Mouse (Mus musculus): Measurements from ENCODE around the gene Lsp1. TPM values are rescaled to one million over a fixed set of nuclear protein-coding genes. Genes with fewer than 3 reads are reported as not detected.

The Lsp1 gene
- 1 to 10 TPM; 3.6 to 5.0 TPM for total RNA-seq (2021)
- long read RNA-seq, partial matches to known transcripts = 2 of 4 reads
- long read RNA-seq, other reads (novel, unspliced or antisense) = 2 of 4 reads

DNA sequence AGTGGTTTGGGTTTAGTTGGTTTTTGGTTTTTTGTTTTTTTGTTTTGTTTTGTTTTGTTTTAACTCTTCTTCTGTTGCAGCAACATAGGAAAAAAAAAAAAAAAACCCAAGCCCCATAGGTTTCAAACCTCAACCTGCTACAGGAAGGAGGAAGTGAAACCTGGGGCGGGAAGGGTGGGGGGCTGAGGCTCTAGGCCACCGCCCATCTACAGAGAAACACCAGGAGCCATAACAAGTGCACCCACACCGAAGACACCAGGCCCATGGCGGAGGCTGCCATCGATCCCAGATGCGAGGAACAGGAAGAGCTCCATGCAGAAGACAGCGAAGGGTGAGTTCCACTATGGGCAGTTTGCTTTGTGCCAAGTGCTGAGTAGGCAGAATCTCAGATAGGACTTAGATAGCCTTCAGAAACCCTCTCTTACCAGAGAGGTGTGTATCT lies at the start of gene Lsp1:
Lsp1 (plus strand) TSS at position 174 of the 442 bp plus-strand sequence.
- no peak for DNase-seq (ENCODE audit: low spot score in 2 of 2)

DNA sequence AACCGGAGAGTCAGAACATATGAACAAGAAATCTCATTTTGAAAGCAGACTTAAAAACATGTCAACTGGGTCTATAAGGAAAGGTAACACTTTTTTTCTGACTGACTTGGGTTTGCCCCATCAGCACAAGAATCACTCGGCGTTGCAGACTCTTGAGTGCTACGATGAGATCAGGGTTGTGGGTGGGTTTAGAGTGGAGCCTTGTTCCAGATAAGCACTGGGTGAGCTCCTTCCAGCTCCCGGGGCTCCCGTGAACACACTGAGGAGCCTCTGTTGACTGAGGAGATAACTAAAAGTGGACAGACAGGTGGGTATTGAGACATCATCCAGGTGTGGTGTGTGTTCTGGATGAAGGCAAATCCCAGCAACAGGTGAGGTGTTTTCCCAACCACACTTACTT lies 47.3 kb upstream of the Lsp1 start:
- DNase-seq (ENCODE audit: low spot score in 2 of 2) = no peak

DNA sequence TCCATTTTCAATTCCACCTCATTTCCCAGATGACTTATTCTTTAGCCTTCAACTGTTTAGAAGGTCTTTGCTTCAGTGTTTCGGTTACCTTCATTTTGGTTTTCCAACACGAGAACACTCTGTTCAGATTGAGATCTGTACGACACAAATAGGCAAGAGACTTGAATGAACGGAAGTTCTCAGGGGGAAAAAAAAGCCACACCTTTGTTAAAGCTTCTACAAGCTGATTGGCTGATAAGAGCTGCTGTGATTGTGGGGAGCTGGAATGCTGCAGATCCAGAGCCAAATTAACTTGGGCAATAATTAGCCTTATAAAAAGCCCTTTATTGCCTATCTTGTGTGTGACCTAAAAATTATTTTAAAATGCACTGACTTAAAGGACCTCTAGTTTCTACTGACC lies 45.3 kb upstream of the Lsp1 start:
- DNase-seq (ENCODE audit: low spot score in 2 of 2) = no peak

DNA sequence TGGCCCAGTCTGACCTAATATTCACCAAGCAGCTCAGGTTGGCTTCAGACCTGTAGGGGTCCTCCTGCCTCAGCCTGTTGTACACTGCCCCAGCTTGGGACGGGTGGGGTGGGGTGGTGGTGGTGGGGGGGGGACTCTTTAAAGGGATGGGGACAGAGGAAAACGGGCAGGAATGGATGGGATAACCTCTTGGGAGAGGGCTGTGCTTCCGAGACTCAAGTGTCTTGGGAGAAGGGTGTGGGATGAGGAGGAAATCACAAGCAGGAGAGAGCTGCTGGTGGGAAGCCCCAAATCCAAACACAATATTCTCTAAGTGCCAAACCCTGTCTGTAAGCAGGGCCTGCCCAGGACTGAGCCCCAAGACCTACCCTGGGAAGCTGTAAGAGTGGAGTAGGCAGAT lies 44.4 kb upstream of the Lsp1 start:
- no peak for DNase-seq (ENCODE audit: low spot score in 2 of 2)

DNA sequence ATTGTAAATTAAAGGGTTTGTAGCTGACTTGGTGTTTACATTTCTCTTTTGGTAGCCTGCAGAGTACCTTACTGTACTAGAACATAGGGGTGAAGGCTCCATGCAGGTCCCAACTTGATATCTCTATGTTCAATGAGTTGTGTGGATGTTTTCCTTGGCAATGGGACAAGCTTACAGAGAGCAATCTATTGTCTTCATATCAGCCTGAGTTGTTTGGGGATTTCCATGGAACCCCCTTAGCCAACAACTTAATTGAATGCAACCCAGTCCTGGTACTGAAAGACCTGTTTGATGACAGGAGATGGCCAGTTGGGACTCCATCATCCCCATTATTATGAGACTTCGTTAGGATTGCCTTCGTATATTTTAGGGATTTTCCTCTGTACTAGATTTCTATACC lies 42.6 kb upstream of the Lsp1 start:
- no peak for DNase-seq (ENCODE audit: low spot score in 2 of 2)

DNA sequence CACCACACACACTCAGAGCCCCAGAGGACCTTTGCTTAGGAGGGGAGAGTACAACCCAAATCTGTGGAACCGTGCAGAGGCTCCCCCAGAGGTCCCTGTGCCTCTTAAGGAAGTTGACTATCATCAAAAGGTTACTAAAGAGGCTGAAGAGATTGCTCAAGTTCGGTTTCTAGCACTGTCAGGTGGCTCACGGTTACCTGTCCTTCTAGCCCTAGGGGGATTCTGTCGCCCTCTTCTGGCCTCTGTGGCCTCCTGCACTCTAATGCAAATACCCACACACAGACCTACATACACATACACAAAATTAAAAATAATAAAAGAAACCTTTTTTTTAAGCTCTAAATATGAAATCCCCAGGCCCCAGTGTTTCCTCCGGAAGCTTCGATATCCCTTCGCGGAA lies 41.9 kb upstream of the Lsp1 start:
- DNase-seq (ENCODE audit: low spot score in 2 of 2) = no peak

DNA sequence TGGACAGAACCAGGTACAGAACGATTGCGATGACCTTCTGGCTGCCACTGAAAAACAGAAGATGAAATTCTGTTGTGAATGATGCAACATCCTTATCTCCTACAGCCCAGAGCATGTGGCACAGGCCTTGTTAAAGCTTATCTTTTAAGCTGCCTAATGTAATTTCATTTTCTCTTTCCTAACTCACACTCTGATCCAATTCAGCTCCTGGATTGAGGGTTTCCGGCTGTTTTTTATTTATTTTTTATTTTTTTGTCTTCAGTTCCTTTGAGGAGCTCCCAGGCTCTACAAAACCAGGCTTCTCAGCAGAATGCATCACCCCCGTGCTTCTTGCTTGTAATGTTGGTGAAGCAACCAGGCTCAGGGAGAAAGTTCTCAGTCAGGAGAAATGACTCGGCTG lies 40.7 kb upstream of the Lsp1 start:
- DNase-seq (ENCODE audit: low spot score in 2 of 2) = no peak

DNA sequence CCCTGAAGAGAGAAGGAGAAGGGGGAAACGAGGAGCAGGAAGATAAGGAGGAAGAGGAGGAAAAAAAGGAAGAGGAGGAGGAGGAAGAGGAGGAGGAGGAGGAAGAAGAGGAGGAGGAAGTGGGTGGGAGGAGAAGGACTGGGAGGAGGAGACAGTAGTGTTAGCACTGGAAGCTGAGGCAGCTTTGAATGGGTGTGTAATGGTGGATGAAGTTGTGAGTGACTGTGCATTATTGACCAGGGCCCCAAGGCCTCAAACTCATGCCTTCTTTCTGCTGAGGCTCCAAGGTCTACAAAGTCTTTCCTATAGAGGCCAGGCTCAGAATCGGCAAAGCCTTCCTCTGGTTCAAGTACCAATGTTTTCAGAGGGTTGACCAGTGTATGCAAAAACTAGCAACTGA lies 38.8 kb upstream of the Lsp1 start:
- DNase-seq (ENCODE audit: low spot score in 2 of 2) = no peak

DNA sequence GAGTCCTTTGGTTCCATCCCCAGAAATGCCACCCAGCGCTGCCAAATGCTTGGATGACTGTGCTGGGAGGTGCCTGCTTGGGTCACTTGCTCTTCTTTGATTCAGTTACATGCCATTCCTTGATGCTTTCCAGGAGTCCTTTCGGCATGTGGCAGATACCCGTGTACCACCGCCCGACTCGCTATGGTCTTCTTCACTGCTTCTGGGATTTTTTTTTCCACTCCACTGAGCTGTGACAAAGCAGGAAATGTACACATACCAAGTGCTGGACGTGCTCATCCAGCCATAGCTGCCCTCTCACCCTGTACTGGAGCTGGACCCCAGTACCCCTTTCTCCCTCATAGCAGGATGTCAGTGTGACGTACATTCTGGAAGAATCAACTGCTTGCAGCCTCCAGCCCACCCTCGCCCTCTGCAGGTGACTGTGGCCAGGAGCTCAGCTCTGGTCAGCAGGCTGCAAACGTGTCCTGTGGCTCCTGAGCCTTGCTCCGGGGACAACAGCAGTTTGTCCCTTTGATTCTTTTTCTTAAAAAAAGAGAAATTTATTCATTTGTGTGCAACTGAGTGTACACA lies 34.9 kb upstream of the Lsp1 start:
- no peak for DNase-seq (ENCODE audit: low spot score in 2 of 2)

DNA sequence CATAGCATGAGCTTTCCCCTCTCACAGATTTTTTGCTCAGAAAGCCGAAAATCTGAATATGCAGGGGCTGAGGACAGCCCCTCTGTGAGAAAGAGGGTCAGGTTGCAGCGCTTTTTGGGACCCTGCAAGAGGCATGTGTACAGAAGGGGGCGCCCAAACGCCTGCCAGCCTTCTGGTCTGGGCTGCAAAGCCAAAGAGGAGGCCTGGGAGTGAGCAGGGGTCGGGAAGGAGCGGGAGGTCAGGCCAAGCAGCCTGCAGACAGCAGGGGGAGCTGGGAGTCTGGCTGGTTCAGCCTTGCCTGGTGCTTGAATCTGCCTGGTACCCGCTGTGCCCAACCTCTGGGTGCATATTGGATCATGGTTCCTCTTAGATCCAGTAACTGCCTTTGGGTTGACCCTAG lies 32.4 kb upstream of the Lsp1 start:
- DNase-seq (ENCODE audit: low spot score in 2 of 2) = peak; percentile 52 to 54

DNA sequence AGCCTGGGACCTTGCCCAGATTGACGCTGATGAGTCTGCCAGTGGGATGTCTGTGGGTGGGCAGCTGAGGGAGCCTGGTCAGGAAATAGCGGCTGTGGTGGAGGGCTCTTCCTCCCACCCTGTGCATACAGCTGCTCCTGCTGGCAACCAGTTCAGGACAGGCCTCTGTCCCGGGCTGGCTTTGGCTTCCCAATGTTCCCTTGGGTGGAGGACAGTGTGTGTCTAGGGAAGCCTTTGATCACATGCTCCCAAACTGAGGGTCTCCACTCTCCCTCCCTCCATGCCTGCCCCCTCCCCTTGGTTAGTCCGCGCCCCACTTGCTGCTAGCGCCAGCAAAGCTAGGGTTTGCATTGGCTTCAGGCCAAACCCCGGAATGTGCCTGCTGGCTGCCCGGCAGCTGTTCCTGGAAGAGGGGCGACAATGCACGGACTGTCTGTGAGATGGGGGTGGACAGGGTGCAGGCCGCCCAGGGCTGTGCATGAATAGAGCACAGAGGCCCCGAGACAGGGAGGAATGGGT lies 30.4 kb upstream of the Lsp1 start:
- DNase-seq (ENCODE audit: low spot score in 2 of 2) = peak; percentile 71 to 74

DNA sequence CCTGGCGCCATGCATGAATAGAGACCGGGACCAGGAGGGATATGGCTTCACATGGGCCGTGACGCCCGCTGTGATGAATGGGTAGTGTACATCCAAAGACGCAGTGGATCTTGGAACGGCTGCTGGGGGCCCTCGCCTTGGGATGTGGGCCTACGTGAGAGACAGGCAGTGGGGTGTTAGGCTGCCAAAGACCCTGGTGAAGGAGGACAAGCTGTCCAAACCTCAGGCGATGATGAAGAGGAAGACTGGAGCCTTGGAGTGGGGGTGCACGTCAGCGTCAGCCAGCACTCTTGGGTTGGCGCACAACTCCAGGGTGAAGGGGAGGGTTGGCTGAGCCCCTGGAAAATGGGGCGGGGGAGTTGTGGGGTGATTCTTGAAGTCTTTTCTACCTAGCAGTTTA lies 29.5 kb upstream of the Lsp1 start:
- DNase-seq (ENCODE audit: low spot score in 2 of 2) = no peak

DNA sequence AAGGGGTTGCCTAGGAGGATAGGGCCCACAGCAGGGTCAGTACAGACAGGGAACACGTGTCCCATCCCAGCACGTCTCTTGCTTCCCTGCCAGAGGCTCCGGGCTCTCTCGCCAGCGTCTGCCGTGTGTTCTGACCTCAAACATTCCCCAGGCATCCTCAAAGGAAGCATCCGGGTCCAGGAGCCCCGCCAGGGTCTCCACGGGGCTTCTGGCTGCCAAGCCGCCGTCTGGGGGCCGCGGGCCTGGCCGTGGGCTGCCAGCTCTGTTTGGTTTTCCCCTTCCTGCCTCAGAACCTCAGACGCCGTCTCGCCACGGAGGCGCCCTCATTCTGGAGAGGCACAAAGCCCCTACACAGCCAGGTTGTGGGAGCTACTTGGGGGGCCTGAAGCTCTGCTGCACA lies 27.0 kb upstream of the Lsp1 start:
- DNase-seq (ENCODE audit: low spot score in 2 of 2) = no peak

DNA sequence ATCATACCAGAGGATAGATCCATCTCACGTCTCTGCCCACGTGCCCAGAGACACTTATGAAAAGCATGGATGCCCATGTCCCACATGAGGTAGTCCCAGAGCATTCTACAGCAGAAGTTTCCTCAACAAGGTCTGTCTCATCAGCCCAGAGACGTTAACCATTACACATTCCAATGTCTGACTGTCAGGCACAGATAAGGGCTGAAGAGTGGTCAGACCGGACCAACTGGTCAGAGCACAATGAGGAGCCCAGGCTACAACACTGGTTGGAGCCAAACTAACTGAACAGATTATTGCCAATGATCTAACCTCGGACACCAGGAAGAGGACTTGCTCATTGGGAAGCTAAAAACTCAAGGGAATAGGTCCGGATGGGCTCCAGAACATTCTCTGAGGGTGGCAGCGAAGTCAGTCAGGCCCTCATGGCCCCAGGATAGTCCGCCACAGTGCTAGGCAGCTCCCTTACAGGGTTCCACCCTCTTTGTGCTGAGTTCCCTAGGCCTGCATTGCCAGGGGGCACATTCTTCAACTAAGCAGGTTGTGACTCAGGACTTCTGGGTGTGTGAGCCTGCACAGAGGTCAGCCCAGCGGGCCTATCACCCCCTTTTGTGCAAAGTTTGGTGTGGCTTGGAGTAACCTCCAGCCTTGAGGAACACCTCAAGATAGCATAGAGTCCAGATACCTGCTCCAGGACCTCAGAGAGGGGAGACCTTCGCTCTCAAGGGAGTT lies 26.3 kb upstream of the Lsp1 start, which contains the start of gene Syt8:
Syt8 (plus strand) TSS at position 714 of the 729 bp plus-strand sequence.
- DNase-seq (ENCODE audit: low spot score in 2 of 2) = no peak

DNA sequence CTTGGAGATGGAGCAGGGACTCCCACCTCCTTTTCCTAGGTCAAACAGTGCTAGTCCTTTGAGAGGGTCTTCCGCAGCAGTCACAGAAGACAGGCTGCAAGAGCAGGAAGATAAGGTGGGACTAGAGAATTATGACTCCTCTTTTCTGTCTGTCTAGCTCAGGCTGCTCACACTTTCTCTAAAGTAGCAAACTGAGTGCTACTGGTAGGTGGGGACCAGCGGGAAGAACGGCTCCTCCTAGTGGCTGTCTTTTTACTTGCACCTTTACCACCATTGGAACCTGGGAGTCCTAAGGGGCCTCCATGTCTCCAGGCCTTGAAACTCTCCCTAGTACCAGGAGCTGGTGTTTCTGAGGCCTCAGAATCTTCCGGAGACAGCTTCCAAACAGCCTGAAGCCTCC lies 25.1 kb upstream of the Lsp1 start:
- DNase-seq (ENCODE audit: low spot score in 2 of 2) = peak; percentile 71 to 75

DNA sequence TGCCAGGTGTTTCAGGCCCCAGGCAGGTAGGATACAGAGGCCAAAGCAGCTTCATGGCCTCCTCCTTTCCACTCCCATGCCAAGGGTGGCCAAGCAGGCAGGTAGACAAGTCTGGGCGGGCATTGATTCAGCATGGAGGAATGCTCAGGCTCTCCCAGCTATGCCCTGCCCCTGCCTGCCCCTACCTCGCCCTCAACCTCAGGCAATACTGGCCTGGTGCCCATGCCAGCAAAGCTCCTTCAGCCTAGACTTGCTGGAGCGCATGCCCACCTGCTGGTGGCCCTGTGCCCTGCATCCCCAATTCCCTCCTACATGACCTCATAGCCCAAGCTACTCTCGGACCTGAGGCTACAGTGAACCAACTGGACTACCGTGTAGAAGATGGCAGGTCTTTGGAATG lies 23.3 kb upstream of the Lsp1 start:
- no peak for DNase-seq (ENCODE audit: low spot score in 2 of 2)

DNA sequence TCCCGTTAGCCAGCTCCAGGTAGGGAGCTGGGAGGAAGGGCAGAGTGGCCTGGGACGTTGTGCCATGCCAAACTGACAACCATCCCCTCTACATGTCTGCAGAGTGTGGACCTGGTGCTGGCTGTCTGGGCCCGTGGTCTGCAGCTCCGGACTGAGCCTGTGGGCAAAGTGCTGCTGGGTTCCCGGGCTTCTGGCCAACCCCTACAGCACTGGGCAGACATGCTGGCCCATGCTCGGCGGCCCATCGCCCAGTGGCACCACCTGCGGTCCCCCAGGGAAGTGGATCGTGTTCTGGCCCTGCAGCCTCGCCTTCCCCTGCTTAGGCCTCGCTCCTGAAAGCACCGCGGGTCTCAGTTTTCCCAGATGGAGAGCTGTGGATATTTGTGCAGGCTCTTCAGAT lies 20.6 kb upstream of the Lsp1 start:
- DNase-seq (ENCODE audit: low spot score in 2 of 2) = no peak

DNA sequence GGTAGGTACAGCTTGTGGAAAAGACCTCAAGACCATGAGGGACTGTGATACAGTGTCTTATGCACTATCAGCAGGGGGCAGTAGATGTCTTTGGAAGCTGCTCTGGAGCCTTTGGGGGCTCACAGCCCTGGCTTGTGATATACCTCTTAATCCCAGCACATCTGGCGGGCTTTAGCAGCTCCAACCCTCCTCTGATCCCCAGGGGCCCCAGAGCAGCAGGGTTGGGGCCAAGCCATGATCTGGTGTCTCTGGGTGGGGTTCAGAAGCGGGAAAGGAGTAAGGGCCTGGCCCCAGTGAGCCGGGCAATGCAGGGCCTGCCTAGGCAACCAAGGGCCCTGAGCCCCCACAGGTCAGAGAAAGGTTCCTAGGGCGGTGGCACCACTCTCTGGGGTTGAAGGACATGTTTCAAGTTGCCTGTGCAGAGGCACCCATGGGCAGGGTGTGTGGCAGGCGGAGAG lies 19.9 kb upstream of the Lsp1 start:
- DNase-seq (ENCODE audit: low spot score in 2 of 2) = peak; percentile 55 to 69

DNA sequence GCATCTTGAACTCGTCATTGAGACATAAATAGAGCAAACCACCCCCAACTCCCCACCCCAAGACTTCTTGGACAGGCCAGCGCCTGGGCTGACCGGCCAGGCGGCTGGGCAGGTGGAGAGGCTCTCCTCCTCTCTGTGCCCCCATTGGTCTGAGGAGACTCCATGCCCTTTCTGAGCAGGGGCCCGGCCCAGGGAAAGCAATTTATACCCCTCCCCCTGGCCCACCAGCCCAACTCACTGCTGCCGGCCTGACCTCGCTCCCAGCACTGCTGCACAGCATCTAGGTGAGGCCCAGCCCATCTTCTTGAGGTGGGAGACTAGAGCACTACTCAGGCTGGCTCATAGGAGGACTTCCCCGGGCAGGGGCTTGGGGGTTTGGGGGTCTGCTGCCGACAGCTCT lies 19.0 kb upstream of the Lsp1 start, which contains the start of gene Tnni2:
Tnni2 (plus strand) TSS at position 224 of the 400 bp plus-strand sequence.
- no peak for DNase-seq (ENCODE audit: low spot score in 2 of 2)

DNA sequence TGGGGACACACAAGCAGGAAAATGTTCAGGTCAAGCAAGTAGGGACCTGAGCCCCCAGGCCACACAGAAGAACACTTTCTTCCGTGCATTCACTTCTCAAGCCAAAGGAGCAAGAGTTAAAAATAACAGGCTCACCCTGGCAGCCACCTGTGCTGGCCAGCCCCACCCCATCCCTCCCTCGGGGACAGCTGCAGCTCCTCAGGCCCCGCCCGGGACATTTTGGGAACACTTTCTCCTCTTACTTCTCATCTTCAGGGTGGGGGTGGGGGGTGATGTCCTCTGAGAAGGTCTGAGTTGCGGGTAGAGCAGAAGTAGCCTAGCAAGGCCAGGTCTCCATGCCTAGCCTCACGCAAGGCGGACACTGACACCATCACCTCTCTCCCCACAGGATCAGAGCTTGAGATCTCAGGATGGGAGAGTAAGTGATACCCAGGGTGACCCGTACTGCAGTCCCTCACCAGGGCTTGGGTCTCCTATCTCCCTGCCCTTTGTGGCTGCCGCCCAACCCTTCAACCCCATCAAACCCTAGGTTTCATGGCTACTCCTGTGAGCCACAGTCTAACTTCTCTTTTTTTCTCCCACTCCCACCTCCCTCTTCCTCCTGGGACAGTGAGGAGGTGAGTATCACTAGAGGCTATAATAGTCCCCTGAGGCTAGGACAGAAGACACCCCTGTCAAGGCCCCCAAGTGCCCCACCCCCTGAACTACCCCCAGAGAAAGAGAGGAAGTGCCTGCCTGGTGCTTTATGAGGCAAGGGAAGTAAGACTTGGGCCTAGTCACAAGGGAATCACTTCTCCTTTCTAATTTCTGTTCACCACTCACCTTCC lies 18.3 kb upstream of the Lsp1 start:
- no peak for DNase-seq (ENCODE audit: low spot score in 2 of 2)

DNA sequence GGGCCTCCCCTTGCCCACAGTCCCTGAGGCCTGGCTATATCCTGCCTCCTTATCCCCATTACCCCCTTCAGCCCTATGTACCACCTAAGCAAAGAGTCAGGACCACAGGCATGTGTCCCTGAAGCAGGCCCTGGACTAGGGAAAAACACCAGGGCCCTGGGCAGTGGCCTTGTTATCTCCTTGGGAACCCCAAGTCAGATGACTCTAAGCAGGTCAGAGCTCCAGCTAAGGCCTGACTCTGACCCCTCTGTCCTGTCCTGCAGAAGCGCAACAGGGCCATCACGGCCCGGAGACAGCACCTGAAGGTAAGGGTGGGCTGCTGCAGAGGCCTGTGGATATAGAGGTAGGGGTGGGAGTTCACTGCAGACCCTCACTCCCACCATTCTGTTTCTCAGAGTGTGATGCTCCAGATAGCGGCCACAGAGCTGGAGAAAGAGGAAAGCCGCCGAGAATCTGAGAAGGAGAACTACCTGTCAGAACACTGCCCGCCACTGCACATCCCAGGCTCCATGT lies 17.6 kb upstream of the Lsp1 start:
- DNase-seq (ENCODE audit: low spot score in 2 of 2) = no peak
